Mouse (Mus musculus): ENCODE measurements around the gene Rhob.
"Not testable (repeated sequence)": the region's sequence is repeated elsewhere in the genome, so short reads cannot be mapped to it uniquely, and the experiment has no call there.

Gene Rhob

GRCm38 (mm10) chr12:8472591-8473358, 27.0 kb downstream of the Rhob start:
- no peak for DNase-seq (ENCODE audit: low spot score in 2 of 2)

GRCm38 (mm10) chr12:8472051-8472450, 27.8 kb downstream of the Rhob start:
- DNase-seq (ENCODE audit: low spot score in 2 of 2): no peak

DNA sequence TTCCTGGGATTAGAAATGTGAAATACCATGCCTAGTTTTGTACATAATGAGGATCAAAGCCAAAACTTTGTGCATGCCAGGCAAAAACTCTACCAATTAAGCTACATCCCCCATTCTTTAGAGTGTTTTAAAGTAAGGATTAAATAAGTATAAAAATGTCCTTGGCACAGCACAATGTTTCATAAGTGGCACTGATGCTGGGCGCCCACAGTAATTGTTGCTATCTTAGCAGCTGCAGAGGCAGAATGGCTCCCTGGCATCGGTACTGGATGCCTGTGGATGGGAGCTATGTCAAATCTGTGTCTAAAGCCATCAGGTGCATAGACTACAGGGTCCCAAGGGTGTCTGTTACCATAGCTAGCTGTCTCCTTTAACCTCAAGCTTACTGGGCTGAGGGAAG, 28.8 kb downstream of the Rhob start:
- peak; percentile 55 to 71 for DNase-seq (ENCODE audit: low spot score in 2 of 2)

DNA sequence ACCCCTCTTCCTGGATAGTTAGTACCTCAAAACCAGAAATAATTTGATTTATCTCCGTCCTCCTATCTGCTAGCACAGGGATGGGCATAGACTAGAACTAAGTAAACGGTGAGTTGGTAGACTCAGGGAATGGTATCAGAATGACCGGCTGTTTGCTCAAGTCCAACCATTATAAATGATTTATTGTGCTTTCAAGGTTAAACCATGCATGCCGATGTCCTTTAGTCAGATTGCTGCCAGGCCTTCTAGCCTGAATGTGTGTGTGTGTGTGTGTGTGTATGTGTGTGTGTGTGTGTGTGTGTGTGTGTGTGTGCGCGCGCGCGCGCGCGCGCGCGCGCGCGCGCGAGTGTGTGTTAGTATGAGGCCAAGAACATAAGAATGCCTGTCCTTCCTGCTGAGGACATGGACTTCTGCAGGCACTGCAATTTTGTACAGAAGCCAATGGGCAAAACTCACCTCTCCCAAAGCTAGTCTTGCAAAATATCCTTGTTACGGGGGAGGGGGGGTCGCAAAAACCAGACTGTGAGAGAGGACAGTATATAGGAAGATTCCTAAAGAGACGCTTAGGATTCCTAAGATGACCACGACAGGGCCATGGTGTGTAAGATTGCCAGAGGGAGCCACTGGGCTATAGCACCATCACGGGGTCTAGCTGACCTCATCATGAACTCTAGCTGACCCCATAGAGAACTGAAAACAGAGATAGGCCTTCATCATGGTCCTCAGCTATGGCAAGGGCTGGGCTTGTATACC, 29.9 kb downstream of the Rhob start:
- no peak for DNase-seq (ENCODE audit: low spot score in 2 of 2)

GRCm38 (mm10) chr12:8468221-8468865, 31.5 kb downstream of the Rhob start:
- DNase-seq (ENCODE audit: low spot score in 2 of 2): no peak

GRCm38 (mm10) chr12:8467029-8467924, 32.5 kb downstream of the Rhob start:
- peak; percentile 77 to 78 for DNase-seq (ENCODE audit: low spot score in 2 of 2)

GRCm38 (mm10) chr12:8465680-8466079, 34.1 kb downstream of the Rhob start:
- DNase-seq (ENCODE audit: low spot score in 2 of 2): no peak

DNA sequence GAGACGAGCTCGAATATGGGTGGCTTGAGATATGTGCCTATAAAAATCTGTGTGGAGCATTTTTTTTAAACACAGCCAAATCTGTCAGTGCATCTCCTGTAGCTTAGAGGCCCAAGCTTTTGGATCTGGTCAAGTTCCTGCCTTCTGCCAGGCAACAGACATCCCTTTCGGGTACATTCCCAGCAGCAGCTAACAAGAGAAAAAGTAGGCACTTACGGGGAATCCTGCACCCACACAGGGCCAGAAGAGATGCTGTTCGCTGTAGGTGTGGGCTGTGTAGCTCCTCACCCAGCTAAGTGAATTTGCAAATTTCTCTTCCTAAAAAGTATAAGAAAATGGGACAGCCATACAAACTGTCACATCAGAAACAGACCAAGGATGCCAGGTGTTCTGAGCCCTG, 34.8 kb downstream of the Rhob start:
- peak; percentile 54 to 60 for DNase-seq (ENCODE audit: low spot score in 2 of 2)

GRCm38 (mm10) chr12:8463599-8464160, 36.1 kb downstream of the Rhob start:
- no peak for DNase-seq (ENCODE audit: low spot score in 2 of 2)

DNA sequence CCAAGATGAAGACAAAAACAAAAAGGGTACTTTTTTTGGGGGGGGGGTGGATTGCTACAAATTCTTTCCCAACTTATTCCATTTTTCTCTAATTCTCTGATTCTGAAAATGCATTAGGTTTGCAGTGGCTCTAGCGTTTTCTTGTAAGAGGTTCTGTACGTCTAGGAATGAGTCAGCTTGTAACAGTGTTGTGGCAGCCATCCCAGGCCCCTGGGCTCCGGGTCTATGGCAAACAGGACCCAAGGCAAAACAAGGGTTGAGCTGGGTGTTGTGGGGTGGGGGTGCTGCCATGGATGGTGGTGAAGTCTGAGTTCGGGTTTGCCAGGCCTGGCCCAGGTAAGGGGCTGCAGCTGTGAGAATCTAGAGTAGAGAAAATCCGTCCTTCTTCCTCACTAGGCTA, 37.3 kb downstream of the Rhob start:
- no peak for DNase-seq (ENCODE audit: low spot score in 2 of 2)

GRCm38 (mm10) chr12:8461575-8461974, 38.2 kb downstream of the Rhob start:
- DNase-seq (ENCODE audit: low spot score in 2 of 2): not testable (repeated sequence)

DNA sequence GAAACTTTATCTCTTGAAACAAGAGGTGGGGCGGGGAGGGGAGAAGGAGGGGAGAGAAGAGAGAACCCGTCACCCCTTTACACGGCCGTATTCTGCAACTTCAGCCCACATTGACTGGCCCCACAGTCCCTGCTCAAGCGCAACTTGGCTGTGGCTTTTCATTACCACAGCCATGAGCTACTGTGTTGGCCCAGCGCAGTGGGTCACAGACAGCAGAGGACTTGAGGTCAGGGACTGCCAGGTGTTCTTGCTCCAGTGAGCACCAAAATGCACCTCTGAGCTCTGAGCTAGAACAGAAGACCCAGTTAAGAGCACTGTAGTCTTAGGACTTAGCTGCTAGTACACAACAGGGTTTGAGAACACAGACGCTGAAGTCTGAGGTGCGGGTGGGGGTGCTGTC, 41.4 kb downstream of the Rhob start:
- DNase-seq (ENCODE audit: low spot score in 2 of 2): no peak

DNA sequence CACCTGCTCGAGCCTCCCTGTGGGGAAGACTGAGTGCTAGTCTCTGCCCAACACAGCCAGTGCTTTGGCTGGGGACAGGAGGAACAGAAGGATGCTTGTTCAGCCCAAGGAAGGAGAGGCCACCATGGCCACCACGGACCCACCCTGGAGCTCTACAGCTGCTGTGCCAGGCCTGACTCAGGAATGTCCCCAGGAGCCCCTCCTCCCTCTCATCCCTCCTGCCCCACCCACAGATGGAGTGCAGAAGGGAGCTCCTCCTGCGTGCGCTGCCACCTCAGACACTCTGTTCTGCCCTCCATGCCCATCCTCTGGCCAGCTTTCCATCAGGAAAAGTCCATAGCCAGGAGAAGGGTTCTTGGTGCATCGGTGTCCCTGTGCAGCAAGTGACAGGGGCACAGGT, 42.8 kb downstream of the Rhob start:
- DNase-seq (ENCODE audit: low spot score in 2 of 2): no peak

- DNase-seq (ENCODE audit: low spot score in 2 of 2): no peak
Observed at GRCm38 (mm10) chr12:8455046-8455445, 44.8 kb downstream of the Rhob start.

DNA sequence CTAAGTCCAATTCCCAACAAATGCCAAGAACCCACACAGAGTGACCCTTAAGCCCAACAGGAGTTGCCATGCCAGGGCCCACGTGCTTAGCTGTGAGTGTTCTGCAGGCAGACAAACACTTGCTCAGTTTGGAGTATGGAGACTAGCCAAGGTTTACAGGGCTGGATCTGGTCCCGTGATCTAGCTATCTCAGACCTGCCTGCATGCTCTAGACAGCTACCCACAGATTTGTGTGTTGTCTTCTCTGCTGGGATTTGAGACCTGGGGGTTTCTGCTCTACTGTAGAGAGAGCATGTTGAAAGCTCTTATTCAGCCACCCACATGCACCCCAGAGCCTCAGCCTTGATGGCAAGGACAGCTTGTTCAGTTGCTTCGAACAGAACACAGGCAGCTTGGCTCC, 45.3 kb downstream of the Rhob start:
- peak; percentile 55 to 66 for DNase-seq (ENCODE audit: low spot score in 2 of 2)

DNA sequence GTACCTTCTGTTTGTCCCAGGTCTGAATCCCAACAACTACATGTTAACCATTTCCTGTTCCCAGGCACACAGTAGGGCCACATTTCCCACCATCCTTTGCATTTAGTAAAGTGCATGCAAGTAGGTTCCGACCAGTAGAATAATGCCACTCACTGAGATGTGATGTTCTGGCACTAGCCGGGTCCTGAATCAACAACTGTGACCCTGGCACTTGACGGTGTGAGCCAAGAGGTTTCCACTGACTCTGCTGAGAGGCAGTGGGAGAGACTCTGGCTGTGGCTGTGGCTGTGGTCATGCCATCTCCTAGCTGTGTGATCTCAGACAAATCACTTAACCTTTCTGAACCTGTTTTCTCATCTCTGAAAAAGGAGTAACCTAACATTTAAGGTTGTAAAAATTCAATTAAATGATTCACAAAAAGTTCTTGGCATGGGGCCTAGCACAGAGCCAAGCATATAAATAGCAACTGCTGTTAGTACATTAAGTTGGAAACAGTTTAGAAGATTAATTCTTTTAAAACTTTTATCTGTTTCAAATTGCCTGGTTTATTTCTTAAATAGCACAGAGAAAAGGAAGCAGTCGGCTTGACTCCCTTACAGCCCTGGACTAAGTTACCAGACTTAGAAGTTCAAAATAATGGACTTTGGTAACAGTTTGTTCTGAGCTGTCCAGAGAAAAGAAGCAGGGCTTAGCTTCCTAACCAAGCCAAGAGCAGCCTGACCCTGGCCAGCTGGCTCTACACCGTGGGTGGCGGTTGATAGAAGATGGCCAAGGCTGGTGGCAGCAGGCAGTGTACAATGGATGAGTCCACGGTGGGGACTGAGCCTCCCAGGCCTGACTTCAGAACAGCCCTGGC, 46.8 kb downstream of the Rhob start:
- no peak for DNase-seq (ENCODE audit: low spot score in 2 of 2)

DNA sequence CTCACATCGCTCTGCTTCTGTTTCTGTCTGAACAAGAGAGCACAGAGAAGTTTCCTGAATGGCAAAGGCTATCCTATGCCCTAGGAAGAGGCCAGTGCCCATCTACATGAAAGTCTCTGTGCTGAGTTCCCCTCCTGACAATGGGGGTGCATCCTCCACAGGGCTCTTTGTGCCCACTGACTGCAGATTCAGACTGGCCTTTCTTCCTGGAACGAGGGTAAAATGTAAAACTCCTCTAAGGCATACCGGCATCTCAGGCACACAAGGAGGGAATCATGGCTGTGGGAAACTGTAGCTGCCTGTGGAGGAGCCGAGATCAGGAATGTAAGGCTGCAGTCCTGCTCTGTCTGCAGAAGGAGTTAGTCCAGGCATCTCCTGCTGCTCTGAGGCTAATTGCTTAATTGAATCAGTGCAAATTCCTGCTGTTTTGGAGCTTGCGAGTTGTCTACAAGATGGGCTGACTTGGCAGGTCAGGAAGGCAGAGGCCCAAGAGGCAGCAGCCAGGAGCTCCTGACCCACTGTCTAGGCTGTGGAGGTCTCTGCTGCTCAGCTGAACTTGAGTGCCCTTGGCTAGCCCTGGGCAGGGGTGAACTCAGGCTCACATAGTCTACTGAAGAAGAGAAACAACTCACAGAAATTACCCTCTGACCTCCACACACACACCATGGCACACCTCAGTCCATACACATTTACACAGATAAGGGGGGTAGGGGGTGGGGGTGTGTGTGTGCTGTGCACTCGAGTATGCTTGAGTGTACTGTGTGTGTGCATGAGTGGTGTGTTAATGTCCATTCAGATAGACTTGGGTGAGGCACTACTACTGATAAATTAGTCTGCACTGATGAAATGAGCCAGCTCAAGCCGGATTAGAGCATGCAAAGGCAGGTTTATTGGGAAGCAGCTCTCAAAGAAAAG, 48.0 kb downstream of the Rhob start:
- no peak for DNase-seq (ENCODE audit: low spot score in 2 of 2)

DNA sequence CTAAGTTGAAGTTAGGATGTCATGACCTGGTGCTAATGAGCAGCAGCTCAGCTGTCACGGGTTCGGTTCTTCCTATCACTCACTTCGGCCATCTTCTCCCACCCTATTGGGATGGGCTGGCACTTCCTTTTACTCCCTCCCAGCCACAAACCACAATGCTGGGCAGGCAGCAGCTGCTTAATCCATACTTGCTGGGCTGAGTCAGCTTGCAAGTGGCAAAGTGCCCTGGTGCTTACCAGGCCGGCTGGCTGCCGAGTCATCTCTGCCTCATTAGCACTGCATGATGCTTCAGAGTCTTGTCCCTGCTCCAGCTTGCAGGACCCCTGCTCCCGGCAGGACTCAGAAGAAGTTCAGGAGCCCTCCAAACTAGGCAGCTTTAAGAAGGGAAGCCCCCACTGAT, 49.2 kb downstream of the Rhob start:
- peak; percentile 70 to 78 for DNase-seq (ENCODE audit: low spot score in 2 of 2)

DNA sequence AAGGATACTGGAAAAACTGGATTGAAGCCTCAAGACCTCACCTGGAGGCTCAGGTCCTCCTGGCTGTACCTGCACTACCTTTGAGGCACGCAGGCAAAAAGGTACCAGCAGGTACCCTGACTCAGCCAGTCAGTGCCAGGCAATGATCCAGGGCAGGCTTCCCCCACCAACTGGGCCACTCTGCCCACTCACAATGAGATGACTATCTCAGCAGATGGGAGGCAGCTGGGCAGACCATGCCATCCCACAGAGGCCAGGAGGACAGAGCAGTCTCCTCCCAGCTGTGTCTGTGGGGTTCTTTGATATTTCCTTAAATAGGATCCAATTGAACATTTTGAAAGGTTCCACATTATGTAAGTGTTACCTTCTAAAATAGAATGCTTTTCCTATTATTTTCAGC, 49.8 kb downstream of the Rhob start:
- DNase-seq (ENCODE audit: low spot score in 2 of 2): peak; percentile 65 to 73

Data from right cerebral cortex, adult 2 months (tissue).